Mouse (Mus musculus) gastrocnemius, postnatal 10 days (tissue): ENCODE measurements around the gene Sfxn3. TPM values are rescaled to one million over a fixed set of nuclear protein-coding genes. Genes with fewer than 3 reads are reported as not detected.
A peak's percentile ranks its signal among the peaks of the same experiment; 100 is the strongest.

Experiments used
- DNase-seq: peaks from one replicate; pipeline ENCODE4 v3.0.0; 2021; ENCODE audit warnings: mixed read lengths
- total RNA-seq, 2 experiments: library from RNA; stranded (reverse); gene quantifications; 2 replicates each; pipeline ENCODE4 v1.2.3; 2021

Sfxn3 gene
- total RNA-seq, 2 experiments from 2014 or later: 24.1 to 24.2 TPM

- DNase-seq: no peak
These were observed 786 bp downstream of the Sfxn3 start for GRCm38 (mm10) chr19:45047935-45048643.

- no peak for DNase-seq
These were observed 1.5 kb downstream of the Sfxn3 start for GRCm38 (mm10) chr19:45048644-45049365.

- DNase-seq: no peak
These were observed 2.2 kb downstream of the Sfxn3 start for GRCm38 (mm10) chr19:45049523-45049922.

- no peak for DNase-seq
These were observed 6.1 kb downstream of the Sfxn3 start for GRCm38 (mm10) chr19:45053451-45053850.

- no peak for DNase-seq
These were observed 7.8 kb downstream of the Sfxn3 start for GRCm38 (mm10) chr19:45054892-45055690.

GRCm38 (mm10) chr19:45056364-45056763 is 9.1 kb downstream of the Sfxn3 start:
- no peak for DNase-seq

GRCm38 (mm10) chr19:45056908-45057698 is 9.8 kb downstream of the Sfxn3 start:
- DNase-seq: no peak

GRCm38 (mm10) chr19:45057724-45058112 is 10.4 kb downstream of the Sfxn3 start:
- DNase-seq: no peak

- peak; percentile 87 for DNase-seq
These were observed 11.0 kb downstream of the Sfxn3 start for GRCm38 (mm10) chr19:45058113-45058839.

- DNase-seq: no peak
These were observed 11.5 kb downstream of the Sfxn3 start for GRCm38 (mm10) chr19:45058841-45059240.

- peak; percentile 51 for DNase-seq
These were observed 16.4 kb downstream of the Sfxn3 start for GRCm38 (mm10) chr19:45063565-45064292.

- DNase-seq: no peak
These were observed 17.9 kb downstream of the Sfxn3 start for GRCm38 (mm10) chr19:45065226-45065625.

GRCm38 (mm10) chr19:45067170-45067569 is 19.9 kb downstream of the Sfxn3 start:
- DNase-seq: no peak

- no peak for DNase-seq
These were observed 20.6 kb downstream of the Sfxn3 start for GRCm38 (mm10) chr19:45067758-45068510.

- peak; percentile 91 for DNase-seq
These were observed 26.7 kb downstream of the Sfxn3 start for GRCm38 (mm10) chr19:45073871-45074542.

GRCm38 (mm10) chr19:45074580-45075322 is 27.4 kb downstream of the Sfxn3 start, which contains the start of gene Kazald1:
TSS of gene Kazald1 (plus strand) at chr19:45075241.
- peak; percentile 95 for DNase-seq

- no peak for DNase-seq
These were observed 28.2 kb downstream of the Sfxn3 start for GRCm38 (mm10) chr19:45075323-45076035.
